Mouse (Mus musculus): ENCODE measurements around the gene Nol8.
A peak's percentile ranks its signal among the peaks of the same experiment; 100 is the strongest.

Nol8 gene

GRCm38 (mm10) chr13:49691056-49691455, 38.2 kb downstream of the Nol8 start:
- DNase-seq = no peak

- DNase-seq = no peak
Observed at GRCm38 (mm10) chr13:49703216-49703779, 50.4 kb downstream of the Nol8 start.

- peak; percentile 1 for DNase-seq
Observed at GRCm38 (mm10) chr13:49706032-49706690, 53.3 kb downstream of the Nol8 start.

- no peak for DNase-seq
Observed at GRCm38 (mm10) chr13:49708311-49708710, 55.4 kb downstream of the Nol8 start.

- no peak for DNase-seq
Observed at GRCm38 (mm10) chr13:49712047-49712721, 59.3 kb downstream of the Nol8 start.

- no peak for DNase-seq
Observed at GRCm38 (mm10) chr13:49719310-49719709, 66.4 kb downstream of the Nol8 start.

Data from retina, postnatal 1 day (tissue).